Mouse (Mus musculus): ENCODE measurements around the gene Duxf3. TPM values are rescaled to one million over a fixed set of nuclear protein-coding genes. Genes with fewer than 3 reads are reported as not detected.
"Not testable (repeated sequence)": the region's sequence is repeated elsewhere in the genome, so short reads cannot be mapped to it uniquely, and the experiment has no call there.

Duxf3 gene
- polyA plus RNA-seq, 2 experiments = not detected

DNA sequence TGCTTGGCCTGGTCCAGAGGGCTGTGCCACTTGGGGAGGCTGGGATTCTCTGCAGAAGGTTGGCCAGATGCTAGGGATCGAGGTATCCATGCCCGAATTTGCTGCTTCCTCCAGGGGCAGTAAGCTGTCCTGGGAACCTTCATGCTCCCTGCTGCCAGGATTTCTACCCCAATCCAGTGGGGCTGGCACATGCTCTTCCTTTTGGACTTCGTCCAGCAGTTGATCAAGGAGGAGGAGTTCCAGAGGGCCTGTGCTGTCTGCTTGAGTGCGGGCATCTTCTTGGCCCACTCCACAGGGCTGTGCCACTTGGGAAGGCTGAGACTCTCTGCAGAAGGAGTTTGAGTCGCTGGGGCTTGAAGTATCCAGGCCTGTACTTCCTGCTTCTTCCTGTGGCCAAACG is 9.3 kb downstream of the Duxf3 start:
- DNase-seq (ENCODE audit: low read depth in 3 of 3, low spot score in 3 of 3); H3K9me3 ChIP-seq (ENCODE audit: control insufficient read depth, low read length); H3K27ac ChIP-seq; ATAC-seq (ENCODE audit: insufficient read depth); H3K9ac ChIP-seq (replicated peaks); H3K36me3 ChIP-seq (replicated peaks; ENCODE audit: control insufficient read depth, insufficient read depth, low read depth); H3K4me1 ChIP-seq (replicated peaks; ENCODE audit: control insufficient read depth in 2 of 2, insufficient read depth in 2 of 2, low read length in 1 of 2); H3K4me2 ChIP-seq (ENCODE audit: low read depth); H3K27me3 ChIP-seq (ENCODE audit: control insufficient read depth, insufficient read depth, low read length); H3K4me3 ChIP-seq (ENCODE audit: insufficient read depth in 1 of 2, low read depth in 2 of 2, low read length in 2 of 2): not testable (repeated sequence)
- WGBS (ENCODE audit: insufficient replicate concordance) = 71% methylated on average over 3 of the region's 6 CpGs

GRCm38 (mm10) chr10:58221571-58221970 is 10.9 kb downstream of the Duxf3 start:
- not testable (repeated sequence) for H3K27ac ChIP-seq; H3K36me3 ChIP-seq (replicated peaks; ENCODE audit: control insufficient read depth, insufficient read depth, low read depth); H3K4me3 ChIP-seq (ENCODE audit: insufficient read depth in 1 of 2, low read depth in 2 of 2, low read length in 2 of 2); H3K4me2 ChIP-seq (ENCODE audit: low read depth); DNase-seq (ENCODE audit: low read depth in 3 of 3, low spot score in 3 of 3); H3K9ac ChIP-seq (replicated peaks); H3K9me3 ChIP-seq (ENCODE audit: control insufficient read depth, low read length); H3K27me3 ChIP-seq (ENCODE audit: control insufficient read depth, insufficient read depth, low read length); H3K4me1 ChIP-seq (replicated peaks; ENCODE audit: control insufficient read depth in 2 of 2, insufficient read depth in 2 of 2, low read length in 1 of 2); ATAC-seq (ENCODE audit: insufficient read depth)
- whole genome bisulfite sequencing (ENCODE audit: insufficient replicate concordance) = 65% methylated on average over 2 of the region's 2 CpGs

- DNase-seq (ENCODE audit: low read depth in 3 of 3, low spot score in 3 of 3) = no peak
- ATAC-seq (ENCODE audit: insufficient read depth) = no peak
- Histone ChIP-seq H3K27me3 (ENCODE audit: control insufficient read depth, insufficient read depth, low read length) (no peaks in the 10 kb centered on the region), H3K4me2 (ENCODE audit: low read depth) (no peak overlapping the region), H3K36me3 (replicated peaks; ENCODE audit: control insufficient read depth, insufficient read depth, low read depth) (no peaks in the 10 kb centered on the region), H3K9me3 (ENCODE audit: control insufficient read depth, low read length) (peaks cover 2% of the 10 kb centered on the region; the same call in 1 of the 2 replicates), H3K4me1 (replicated peaks; ENCODE audit: control insufficient read depth in 2 of 2, insufficient read depth in 2 of 2, low read length in 1 of 2) (no peaks in the 10 kb centered on the region), H3K27ac (no peak overlapping the region), H3K4me3 (ENCODE audit: insufficient read depth in 1 of 2, low read depth in 2 of 2, low read length in 2 of 2) (no peak overlapping the region), H3K9ac (replicated peaks) (no peak overlapping the region)
- WGBS (ENCODE audit: insufficient replicate concordance) = 62% methylated on average over 6 of the region's 6 CpGs
- TF ChIP-seq CTCF (IDR thresholded peaks at IDR 0.05; ENCODE audit: low read depth) (no peak), EP300 (IDR thresholded peaks at IDR 0.05; ENCODE audit: low read depth) (no peak)
These were observed 11.7 kb downstream of the Duxf3 start for GRCm38 (mm10) chr10:58220726-58221125.

DNA sequence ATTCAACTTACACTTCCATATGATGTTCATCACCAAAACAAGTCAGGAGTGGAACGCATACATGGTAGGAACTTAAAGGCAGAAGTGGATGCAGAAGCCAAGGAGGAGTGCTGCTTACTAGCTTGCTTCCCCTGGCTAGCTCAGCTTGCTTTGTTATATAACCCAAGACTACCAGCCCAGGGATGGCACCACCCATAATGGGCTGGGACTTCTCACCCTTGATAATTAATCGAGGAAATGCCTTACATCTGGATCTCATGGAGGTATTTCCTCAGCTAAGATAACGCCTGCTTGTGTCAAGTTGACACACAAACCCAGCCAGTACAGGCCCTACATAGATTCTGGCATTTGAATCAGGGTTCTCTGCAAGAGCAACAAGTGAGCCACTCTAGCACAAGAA is 15.1 kb downstream of the Duxf3 start:
- TF ChIP-seq CTCF (IDR thresholded peaks at IDR 0.05; ENCODE audit: low read depth) = no peak
- TF ChIP-seq EP300 (IDR thresholded peaks at IDR 0.05; ENCODE audit: low read depth) = no peak
- peaks cover 2% of the 10 kb centered on the region; the same call in 1 of the 2 replicates for H3K9me3 ChIP-seq (ENCODE audit: control insufficient read depth, low read length)
- no peak overlapping the region for H3K4me3 ChIP-seq (ENCODE audit: insufficient read depth in 1 of 2, low read depth in 2 of 2, low read length in 2 of 2)
- 58% methylated on average over 3 of the region's 3 CpGs for WGBS (ENCODE audit: insufficient replicate concordance)
- H3K4me1 ChIP-seq (replicated peaks; ENCODE audit: control insufficient read depth in 2 of 2, insufficient read depth in 2 of 2, low read length in 1 of 2) = no peaks in the 10 kb centered on the region
- ATAC-seq (ENCODE audit: insufficient read depth) (no peak), DNase-seq (ENCODE audit: low read depth in 3 of 3, low spot score in 3 of 3) (no peak)
- H3K4me2 ChIP-seq (ENCODE audit: low read depth) = no peak overlapping the region
- H3K27ac ChIP-seq = no peak overlapping the region
- no peak overlapping the region for H3K9ac ChIP-seq (replicated peaks)
- H3K36me3 ChIP-seq (replicated peaks; ENCODE audit: control insufficient read depth, insufficient read depth, low read depth) = no peaks in the 10 kb centered on the region
- H3K27me3 ChIP-seq (ENCODE audit: control insufficient read depth, insufficient read depth, low read length) = no peaks in the 10 kb centered on the region

DNA sequence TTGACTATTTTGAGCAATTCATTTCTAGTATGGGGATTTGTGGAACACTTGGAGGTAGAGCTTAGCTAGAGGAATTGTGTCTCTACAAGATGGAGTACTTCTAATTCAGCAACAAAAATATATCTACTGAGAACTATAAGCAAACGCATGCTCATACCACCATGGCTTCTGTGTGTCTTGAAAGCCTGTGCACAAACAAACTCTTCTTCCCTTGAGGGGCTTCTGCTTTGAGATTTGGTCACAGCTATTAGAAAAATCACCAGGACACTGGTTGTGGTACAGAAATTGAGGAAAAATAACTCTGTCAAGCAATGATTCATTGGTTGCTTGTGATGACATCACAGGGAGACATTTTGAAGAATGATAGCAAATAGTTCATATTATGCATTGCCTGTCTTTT is 17.1 kb downstream of the Duxf3 start:
- H3K36me3 ChIP-seq (replicated peaks; ENCODE audit: control insufficient read depth, insufficient read depth, low read depth) = no peaks in the 10 kb centered on the region
- TF ChIP-seq CTCF (IDR thresholded peaks at IDR 0.05; ENCODE audit: low read depth) (no peak), EP300 (IDR thresholded peaks at IDR 0.05; ENCODE audit: low read depth) (no peak)
- no peaks in the 10 kb centered on the region for H3K27me3 ChIP-seq (ENCODE audit: control insufficient read depth, insufficient read depth, low read length)
- no peak overlapping the region for H3K27ac ChIP-seq
- no peak overlapping the region for H3K4me3 ChIP-seq (ENCODE audit: insufficient read depth in 1 of 2, low read depth in 2 of 2, low read length in 2 of 2)
- no peaks in the 10 kb centered on the region for H3K4me1 ChIP-seq (replicated peaks; ENCODE audit: control insufficient read depth in 2 of 2, insufficient read depth in 2 of 2, low read length in 1 of 2)
- H3K9ac ChIP-seq (replicated peaks) = no peak overlapping the region
- no peak for DNase-seq (ENCODE audit: low read depth in 3 of 3, low spot score in 3 of 3)
- no peak for ATAC-seq (ENCODE audit: insufficient read depth)
- H3K4me2 ChIP-seq (ENCODE audit: low read depth) = no peak overlapping the region
- 62% methylated on average over 1 of the region's 1 CpGs for WGBS (ENCODE audit: insufficient replicate concordance)
- no peaks in the 10 kb centered on the region for H3K9me3 ChIP-seq (ENCODE audit: control insufficient read depth, low read length)

- TF ChIP-seq CTCF (IDR thresholded peaks at IDR 0.05; ENCODE audit: low read depth) (no peak), EP300 (IDR thresholded peaks at IDR 0.05; ENCODE audit: low read depth) (no peak)
- Histone ChIP-seq H3K9ac (replicated peaks) (no peak overlapping the region), H3K4me1 (replicated peaks; ENCODE audit: control insufficient read depth in 2 of 2, insufficient read depth in 2 of 2, low read length in 1 of 2) (no peaks in the 10 kb centered on the region), H3K4me3 (ENCODE audit: insufficient read depth in 1 of 2, low read depth in 2 of 2, low read length in 2 of 2) (no peak overlapping the region), H3K27ac (no peak overlapping the region), H3K36me3 (replicated peaks; ENCODE audit: control insufficient read depth, insufficient read depth, low read depth) (no peaks in the 10 kb centered on the region), H3K4me2 (ENCODE audit: low read depth) (no peak overlapping the region), H3K27me3 (ENCODE audit: control insufficient read depth, insufficient read depth, low read length) (no peaks in the 10 kb centered on the region), H3K9me3 (ENCODE audit: control insufficient read depth, low read length) (no peaks in the 10 kb centered on the region)
- WGBS (ENCODE audit: insufficient replicate concordance) = 50% methylated on average over 5 of the region's 5 CpGs
- ATAC-seq (ENCODE audit: insufficient read depth) (no peak), DNase-seq (ENCODE audit: low read depth in 3 of 3, low spot score in 3 of 3) (no peak)
These were observed 17.5 kb downstream of the Duxf3 start for GRCm38 (mm10) chr10:58214934-58215333.

Measured in liver, embryonic 14.5 days (tissue).